Mouse (Mus musculus) embryo, embryonic 10.5 days (tissue): ENCODE data around the gene Kng1.
"Not testable (repeated sequence)": the region's sequence is repeated elsewhere in the genome, so short reads cannot be mapped to it uniquely, and the experiment has no call there.

Experiments used
- DNase-seq: peaks from one replicate; pipeline ENCODE4 v3.0.0-alpha.2; 2015; ENCODE audit warnings: low spot score

Kng1 gene

DNA sequence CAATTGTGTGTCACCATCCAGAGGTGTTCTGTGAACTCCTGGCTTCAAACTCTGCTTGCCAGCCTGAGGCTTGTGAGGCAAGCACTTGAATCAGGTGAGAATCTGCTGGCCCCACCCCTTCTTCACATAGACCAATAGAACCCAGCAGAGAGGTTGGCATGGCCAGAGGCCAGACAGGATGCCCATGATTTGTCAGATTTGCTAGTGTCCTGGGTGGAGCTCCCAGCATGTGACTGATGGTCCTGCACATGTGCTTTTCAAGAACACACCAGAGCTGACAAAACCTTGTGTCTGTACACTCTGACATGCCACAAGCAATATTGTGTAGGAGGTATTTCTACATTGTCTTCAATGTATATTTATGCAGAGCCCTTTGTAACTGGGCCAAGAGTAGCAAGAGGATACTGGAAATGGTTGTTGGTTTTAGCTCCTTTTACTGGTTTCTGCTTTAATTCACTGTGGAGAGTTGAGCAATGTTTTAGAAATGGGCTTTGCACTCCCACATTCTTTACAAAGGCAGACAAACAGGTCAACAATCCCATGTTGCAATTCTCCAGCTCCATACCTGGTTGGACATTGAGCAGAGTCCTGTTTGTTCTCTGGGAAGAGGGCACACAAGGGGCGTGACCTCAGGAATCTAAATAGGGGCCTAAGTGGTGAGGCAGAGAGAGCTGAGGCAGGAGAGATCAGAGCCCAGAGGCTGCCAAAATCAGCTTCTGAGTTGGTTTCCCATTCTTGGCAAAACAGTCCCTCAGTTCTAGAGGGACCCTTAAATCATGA lies at the start of gene Kng1:
Gene Kng1 (plus strand): TSS at position 198 of the 780 bp plus-strand sequence.
- DNase-seq: not testable (repeated sequence)

DNA sequence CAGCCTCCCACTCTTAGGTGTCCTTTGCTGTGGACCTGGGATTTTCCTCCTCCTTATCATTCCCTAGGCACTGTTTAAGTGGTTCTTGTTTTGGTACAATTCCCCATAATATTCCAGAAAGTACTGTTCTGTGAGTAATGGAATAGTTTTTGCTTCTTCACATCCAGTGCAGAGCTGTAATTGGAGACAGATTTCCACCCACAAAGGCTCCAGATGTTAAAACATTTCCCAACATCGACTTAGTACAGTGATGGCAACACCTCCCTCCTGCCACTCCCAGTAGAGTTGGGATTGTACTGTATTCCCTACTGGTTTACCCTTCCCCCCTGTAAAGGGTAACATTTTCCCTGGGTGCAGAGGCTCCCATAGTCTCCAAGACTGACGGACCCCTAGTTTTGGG lies 43.9 kb upstream of the Kng1 start:
- not testable (repeated sequence) for DNase-seq

DNA sequence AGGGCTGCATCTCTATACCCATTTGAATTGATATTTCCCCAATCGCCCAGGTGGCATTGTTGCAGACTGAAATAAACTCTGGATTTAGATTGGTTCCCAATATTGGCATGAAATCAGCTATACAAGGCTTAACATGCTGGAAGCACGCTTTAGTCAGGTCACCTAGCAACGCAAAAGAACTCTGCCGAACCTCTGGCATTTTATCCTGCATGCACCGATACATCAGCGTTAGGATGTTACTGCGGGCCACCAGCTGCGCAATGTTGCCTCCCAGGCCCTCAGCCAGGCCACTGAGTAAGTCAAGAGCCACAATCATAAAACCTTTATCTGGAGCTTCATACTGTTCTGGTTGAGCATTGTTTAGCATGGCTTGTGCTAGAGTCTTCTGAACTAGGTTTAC lies 43.0 kb upstream of the Kng1 start:
- not testable (repeated sequence) for DNase-seq

DNA sequence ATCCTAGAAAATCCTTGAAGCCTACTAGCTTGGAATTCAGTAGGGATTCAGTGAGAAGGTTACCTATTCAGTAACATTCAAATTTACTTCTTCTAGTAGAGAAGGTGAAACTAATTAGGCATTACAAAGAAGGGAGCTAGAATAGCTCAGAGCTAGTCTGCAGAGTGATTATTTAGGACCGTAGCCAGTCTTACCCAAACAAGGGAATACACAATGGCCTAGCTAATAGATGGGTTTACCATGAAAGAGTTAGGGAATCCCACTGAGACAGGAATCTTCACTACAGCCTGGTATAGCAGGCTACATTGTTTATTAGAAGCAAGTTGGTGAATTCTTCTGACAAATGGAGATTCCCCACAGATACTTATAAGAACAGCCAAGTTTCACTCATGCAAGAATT lies 37.1 kb upstream of the Kng1 start:
- DNase-seq: not testable (repeated sequence)

DNA sequence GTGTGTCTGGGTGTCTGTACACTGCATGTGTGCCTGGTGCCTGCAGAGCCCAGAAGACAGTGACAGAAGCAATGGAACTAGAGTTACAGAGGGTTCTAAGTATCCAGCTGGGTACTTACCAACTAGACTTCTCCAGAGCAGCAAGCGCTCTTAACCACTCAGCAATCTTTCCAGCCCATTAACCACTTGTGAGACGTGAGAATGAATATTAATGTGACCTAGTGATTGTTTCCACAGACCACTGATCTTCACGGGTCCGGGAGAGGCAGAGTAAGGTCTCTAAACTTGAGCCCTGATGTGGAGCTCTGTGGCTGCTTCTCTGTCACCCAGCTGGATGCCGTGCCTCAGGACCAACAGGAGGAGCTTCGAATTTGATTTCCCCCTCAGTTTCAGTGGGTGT lies 32.6 kb upstream of the Kng1 start:
- DNase-seq: no peak

DNA sequence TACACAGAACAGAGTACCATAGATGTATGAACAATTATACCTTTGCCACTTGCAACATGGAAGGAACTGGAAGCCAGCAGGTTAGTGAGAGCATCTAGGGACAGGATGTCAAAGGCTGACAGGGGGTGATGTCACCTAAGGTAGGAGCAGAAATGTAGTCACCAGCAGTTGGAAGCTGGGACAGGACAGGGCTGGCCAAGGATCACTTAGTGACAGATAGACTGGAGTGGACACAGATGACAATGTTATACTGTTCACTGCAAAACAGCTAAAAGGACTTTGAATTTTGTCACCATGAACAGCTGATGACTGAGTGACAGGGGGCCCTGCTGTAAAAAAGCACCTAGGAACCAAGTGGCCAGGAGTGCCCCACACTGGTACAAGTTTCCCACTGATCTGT lies 31.1 kb upstream of the Kng1 start:
- no peak for DNase-seq

DNA sequence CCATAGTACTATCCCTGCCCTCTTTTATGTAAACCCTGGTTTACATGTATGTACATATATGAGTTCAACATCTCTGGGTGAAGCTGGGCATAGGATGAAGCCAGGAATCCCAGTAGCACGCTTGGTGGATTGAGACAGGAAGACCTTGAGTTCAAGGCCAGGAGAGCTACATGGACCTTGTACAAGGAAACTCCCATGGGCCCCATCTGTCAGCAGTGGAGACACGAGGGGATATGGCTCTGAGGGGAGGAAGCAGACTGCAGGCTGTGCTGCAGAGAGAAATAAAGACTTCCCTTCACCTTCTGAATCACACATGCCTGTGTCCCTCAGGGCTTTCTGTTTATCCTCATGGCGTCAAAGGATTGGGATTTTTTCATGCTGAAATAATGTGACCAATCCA lies 30.3 kb upstream of the Kng1 start:
- DNase-seq: not testable (repeated sequence)

DNA sequence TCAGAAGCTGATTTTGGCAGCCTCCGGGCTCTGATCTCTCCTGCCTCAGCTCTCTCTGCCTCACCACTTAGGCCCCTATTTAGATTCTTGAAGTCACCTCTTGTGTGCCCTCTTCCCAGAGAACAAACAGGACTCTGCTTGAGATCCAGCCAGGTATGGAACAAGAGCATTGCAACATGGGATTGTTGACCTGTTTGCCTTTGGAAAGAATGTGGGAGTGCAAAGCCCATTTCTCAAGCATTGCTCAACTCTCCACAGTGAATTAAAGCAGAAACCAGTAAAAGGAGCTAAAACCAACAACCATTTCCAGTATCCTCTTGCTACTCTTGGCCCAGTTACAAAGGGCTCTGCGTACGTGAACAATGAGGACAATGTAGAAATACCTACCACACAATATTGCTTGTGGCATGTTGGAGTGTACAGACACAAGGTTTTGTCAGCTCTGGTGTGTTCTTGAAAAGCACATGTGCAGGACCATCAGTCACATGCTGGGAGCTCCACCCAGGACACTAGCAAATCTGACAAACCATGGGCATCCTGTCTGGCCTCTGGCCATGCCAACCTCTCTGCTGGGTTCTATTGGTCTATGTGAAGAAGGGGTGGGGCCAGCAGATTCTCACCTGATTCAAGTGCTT lies 28.6 kb upstream of the Kng1 start, which contains the start of gene Kng2:
Gene Kng2 (minus strand): TSS at position 517 of the 635 bp plus-strand sequence.
- DNase-seq: not testable (repeated sequence)

DNA sequence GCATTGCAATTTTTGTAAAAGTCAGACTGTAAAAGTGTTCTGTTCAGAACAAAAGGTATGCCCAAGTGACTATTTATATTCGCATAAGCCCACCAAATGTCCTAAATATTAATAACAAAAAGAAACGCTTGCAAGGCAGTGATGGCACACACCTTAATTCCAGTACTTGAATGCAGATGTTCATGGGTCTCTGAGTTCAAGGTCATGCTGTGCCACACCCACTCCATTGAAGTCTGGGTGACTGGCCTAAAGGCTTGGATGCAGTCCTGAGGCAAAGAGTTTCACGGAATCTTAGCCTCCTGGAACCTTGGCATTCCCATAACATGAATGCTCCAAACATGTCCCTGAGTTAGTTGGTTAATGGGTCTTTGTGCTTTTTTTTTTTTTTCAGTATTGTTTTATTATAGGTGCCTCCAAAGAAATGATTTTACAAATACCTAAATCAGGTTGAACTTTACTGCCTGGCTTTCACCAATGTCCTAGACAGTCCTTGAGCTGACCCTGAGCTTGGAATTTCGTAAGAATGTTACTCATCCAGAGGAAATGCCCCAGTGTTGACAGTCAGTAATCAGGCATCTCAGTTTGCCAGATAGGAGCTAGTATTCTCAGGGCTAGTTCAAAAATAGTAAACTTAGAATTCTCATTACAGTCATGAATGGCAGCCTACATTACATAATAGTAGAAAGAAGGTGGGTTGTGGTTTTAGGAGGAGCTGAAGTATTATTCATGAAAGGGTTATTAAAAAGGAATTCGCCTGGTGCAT lies 26.8 kb upstream of the Kng1 start:
- DNase-seq: no peak

DNA sequence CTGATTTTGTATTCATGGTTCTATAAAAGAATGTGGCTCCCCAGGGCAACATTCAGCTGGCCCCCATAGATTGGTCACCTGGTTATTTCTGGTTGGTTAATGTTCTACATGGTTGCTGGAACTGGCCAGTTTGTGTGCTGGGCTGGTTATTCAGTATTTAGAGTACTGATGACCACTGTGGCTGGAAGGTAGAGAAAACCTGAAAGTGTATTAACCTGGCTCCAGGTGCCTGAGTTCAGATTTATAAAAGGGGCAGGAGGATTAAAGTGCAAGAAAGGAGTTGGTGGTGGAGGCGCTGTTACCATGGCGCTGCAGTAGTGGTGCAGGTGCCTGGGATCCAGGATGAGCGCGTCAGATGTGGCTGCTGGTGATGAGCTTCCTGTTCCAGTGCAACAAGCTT lies 24.0 kb upstream of the Kng1 start:
- no peak for DNase-seq

DNA sequence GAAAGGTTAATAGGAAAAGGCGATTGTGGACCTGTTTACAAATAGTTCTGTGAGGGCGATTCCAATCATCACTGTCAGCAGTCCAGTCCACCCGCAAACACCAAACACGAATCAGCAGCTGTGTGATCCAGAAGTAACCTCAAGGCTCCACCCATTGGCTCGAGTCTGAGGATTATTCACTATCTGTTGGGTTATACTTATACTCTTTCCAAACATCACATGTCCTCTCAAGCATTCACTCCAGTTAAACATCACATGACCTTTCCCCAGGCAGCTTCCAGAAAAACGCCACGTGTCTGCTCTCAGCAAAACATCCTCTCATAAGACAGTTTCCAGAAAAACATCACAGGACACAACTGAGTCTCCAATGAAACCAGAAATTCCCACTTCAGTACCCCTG lies 19.9 kb upstream of the Kng1 start:
- DNase-seq: no peak

DNA sequence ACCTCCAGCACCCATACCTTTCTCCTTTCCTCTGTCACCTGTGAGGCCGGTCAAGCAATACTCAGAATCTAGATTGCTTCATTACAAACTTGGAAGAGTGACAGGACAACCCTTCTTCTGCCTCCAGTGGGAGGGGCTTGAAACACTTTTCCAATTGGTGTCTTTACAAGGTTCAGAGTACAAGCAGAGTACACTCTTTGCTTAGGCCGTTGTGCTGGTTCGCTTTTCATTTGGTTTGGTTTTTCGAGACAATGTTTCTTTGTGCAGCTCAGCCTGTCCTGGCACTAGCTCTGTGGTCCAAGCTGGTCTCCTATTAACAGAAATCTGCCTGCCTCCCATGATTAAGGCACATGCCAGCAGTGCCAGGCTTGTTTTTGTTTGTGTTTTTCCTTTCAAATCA lies 18.4 kb upstream of the Kng1 start:
- DNase-seq: no peak

DNA sequence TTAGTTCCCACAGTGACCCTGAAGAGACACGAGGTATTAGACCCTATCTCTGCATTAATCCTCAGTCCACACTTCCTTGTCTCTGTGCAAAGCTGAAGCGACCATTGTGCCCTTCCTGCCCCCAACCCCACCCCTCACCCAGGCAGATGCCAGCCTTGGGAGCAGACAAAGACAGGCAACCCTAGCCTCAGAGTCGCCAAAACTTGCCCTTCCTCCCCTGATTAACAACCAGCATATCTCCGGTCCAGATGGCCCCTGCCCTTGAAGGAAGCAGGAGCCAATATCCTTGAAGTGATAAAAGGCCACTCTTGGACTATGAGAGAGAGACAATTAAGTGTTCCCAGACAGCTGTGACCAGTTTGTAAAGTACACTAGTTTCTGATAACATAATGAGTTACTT lies 16.8 kb upstream of the Kng1 start:
- DNase-seq: peak; percentile 12

DNA sequence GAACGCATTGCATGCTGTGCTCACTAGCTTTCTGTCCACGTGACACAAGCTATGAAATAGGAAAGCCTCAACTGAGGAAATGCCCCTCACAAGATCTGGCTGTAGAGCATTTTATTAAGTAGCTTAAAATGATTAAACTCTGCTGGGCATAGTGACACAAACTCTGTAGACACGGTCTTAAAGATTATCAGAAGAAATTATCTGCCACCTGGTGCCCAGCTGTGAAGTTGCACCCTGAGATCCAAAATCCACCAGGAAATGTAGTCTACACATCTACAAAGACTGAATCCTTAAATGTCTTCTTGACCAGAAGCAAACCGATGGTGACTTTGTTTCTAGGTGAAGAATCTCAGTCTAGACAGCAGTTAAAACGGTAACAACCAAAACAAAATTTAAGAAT lies 11.3 kb upstream of the Kng1 start:
- peak; percentile 63 for DNase-seq

DNA sequence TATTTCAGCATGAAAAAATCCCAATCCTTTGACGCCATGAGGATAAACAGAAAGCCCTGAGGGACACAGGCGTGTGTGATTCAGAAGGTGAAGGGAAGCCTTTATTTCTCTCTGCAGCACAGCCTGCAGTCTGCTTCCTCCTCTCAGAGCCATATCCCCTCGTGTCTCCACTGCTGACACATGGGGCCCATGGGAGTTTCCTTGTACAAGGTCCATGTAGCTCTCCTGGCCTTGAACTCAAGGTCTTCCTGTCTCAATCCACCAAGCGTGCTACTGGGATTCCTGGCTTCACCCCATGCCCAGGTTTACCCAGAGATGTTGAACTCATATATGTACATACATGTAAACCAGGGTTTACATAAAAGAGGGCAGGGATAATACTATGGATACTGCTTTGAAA lies 2.0 kb downstream of the Kng1 start:
- not testable (repeated sequence) for DNase-seq

DNA sequence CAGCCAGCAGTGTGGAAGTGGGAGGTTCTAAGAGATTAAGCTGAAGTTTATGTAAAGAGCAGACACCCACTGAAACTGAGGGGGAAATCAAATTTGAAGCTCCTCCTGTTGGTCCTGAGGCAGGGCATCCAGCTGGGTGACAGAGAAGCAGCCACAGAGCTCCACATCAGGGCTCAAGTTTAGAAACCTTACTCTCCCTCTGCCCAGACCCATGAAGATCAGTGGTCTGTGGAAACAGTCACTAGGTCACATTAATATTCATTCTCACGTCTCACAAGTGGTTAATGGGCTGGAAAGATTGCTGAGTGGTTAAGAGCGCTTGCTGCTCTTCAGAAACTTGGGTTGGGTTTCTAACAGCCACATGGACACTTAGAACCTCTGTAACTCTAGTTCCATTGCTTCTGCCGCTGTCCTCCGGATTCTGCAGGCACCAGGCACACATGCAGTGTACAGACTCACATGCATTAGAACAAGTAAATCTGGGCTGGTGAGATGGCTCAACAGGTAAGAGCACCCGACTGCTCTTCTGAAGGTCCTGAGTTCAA lies 3.2 kb downstream of the Kng1 start:
- not testable (repeated sequence) for DNase-seq

DNA sequence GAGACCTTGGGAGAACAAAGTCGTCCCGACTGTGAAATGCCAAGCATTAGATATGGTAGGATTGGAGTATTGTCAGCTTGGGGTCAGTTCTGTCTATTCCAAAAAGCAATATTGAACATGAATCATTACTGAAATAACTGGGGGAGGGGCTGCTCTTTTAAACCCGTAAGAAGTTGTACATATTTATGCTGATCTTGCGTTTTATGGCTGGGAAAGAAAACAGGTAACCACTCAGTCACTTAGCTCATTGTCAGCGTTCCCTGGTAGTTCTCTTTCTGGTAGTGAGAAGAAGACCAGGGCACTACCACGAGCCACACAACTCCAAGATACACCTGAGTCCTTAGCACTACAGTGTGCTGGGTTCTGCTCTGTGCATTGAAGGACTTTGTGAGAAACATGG lies 19.9 kb downstream of the Kng1 start:
- not testable (repeated sequence) for DNase-seq

DNA sequence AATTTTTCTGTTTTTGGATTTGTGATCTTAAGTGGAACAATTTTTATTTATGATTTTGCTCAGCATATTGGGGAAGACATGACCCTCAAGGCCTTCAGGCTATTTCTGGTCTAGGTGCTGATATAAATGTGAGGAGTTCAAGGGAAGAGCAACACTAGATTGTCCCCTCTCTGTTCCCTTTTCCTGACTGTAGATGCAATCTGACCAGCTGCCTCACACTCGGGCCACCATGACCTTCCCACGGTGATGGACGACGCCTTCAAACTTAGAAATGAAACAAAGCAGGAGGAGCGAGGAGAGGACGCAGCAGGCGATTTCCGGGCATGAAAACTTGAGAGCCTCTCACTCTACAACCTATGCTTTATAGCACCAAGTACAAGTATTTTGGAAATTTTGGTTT lies 29.5 kb downstream of the Kng1 start:
- not testable (repeated sequence) for DNase-seq

DNA sequence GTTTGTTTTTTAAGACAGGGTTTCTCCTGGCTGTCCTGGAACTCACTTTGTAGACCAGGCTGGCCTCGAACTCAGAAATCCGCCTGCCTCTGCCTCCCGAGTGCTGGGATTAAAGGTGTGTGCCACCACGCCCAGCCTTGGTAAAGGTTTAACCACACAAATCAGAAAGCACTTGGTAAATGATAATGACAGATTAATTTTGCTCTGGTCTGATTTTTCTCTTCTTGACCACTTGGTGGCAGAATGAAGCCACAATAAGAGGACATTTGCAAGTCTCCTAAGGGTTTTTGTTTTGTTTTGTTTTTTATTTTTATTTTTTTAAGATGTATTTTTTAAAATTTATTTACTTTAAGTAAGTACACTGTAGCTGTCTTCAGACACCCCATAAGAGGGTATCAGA lies 30.0 kb downstream of the Kng1 start:
- peak; percentile 47 for DNase-seq

DNA sequence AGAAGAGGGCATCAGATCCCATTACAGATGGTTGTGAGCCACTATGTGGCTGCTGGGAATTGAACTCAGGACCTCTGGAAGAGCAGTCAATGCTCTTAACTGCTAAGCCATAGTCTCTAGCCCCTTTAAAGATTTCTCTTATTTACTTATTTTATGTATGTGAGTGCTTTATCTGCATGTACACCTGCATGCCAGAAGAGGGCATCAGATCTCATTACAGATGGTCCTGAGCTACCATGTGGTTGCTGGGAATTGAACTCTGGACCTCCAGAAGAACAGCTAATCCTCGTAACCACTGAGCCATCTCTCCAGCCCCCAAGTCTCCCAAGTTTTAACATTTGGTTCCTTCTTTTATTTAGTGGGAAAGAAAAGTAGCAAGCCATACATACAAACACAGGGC lies 30.8 kb downstream of the Kng1 start:
- DNase-seq: not testable (repeated sequence)

DNA sequence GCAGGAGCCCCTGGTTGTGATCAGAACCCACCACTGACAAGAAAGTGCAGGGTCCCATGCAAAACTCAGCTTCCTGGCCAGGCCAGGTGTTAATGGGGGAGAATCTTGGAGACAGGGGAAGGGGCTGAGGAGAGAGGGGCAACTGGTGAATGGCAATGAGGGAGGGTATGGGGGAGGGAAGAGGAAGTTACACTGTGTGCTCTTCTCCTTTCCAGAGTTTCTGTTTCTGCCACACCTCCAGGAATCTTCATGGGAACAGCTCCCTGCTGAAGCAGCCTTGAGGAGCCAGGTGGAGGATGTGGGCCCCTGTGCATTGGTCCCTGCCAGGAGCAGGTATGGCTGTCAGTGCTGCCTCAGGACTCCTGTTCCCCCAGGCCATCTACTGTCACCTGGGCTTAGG lies 33.7 kb downstream of the Kng1 start:
- not testable (repeated sequence) for DNase-seq

DNA sequence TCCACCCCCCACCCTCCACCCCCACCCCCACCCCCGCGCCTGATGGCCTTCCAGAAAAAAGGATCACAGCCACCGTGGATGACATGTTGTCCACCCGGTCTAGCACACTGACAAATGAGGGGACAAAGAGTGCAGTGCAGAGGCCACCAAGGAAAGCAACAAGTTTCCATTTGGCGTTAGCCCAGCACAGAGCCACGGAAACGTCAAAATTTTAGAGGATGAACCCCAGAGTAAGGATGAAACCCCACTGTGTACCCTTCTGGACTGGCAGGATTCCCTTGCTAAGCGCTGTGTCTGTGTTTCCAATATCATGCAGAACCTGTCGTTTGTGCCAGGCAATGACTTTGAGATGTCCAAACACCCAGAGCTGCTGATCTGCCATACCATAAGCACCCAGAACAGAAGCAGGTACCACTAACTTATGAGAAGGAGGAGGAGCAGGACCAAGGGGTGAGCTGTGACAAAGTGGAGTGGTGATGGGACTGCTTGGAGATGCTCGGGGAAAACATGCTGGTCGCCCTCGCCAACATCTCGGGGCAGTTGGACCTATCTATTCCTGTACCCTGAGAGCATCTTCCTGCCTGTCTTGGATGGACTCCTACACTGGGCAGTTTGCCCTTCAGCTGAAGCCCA lies 35.8 kb downstream of the Kng1 start:
- DNase-seq: no peak
